Mouse (Mus musculus) heart, postnatal 0 days (tissue): ENCODE results near the gene Igf1r.

Source experiments
- CTCF ChIP-seq: IDR thresholded peaks from 2 replicates; pipeline ENCODE4 v1.5.1; 2016; ENCODE audit warnings: antibody characterized with exemption, control low read depth, low read depth
- EP300 ChIP-seq: IDR thresholded peaks from 2 replicates; pipeline ENCODE4 v1.6.1; 2016; ENCODE audit warnings: antibody characterized with exemption, low read depth

DNA sequence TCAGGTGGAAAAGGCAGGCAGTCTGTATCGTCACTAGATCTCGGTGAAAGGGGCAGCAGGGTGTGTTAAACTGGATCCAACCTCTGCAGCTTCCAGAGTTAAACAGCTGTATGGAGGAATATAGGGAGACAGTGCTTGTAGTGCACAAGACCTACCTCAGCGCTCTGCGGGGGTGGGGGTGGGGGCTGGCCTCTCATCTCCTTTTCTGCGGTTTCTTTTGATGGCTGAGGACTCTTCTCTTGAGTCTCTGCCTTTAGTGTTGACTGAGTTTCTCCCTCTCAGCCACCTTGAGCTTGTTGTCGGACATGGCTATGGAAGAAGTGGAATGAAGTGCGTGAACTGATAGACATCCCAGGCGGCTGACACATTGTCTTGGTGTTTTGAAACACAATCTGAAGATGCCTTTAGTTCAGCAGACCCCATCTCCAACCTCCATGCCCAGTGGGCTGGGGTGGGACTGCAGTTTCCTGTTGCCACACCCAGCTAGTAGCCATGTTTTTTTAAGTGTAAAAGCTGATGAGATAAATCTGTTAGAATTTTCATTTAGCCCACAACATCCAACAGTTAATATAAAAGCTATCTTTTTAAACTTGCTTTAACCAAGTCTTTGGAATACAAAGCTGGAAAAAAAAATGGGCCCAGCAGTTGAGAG is 253.3 kb downstream of the Igf1r start:
- TF ChIP-seq CTCF (no peak), EP300 (no peak)
